Mouse (Mus musculus): ENCODE measurements at regions not wholly inside any gene's neighbourhood (a gene's known extent, or its start where the extent isn't known, plus 50 kb on each side); places are given as distances from the start of the nearest gene placed in this dataset.

DNA sequence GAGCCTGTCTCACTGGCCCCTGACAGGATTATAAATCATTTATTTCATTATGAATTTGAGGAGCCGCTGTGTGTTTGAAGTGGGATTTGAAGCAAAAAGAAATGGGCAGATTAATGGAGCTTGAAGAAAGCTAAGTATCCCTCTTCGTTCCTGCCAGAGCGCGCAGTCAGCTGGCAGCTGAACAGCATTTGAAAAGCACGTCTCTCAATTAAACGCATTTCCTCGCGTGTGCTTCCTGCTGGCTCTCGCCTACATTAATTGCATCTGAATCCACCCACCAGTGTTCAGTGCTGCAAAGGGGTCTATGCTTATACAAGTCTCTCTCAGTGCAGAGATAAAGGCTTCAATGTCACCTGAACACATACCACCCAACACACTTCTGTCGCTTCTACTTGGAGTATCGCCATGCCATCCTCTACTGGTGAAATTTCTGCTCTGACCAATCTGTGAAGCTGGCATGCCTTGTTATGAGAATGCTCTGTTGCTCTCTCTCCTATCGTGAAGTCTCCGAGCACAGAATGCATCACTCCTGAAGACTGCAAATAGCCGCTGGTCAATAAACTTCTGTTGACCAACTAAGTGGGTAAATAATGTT is 235.3 kb downstream of the Mycn start:
- in situ Hi-C loops (cut with MboI, MseI): no loop called here

DNA sequence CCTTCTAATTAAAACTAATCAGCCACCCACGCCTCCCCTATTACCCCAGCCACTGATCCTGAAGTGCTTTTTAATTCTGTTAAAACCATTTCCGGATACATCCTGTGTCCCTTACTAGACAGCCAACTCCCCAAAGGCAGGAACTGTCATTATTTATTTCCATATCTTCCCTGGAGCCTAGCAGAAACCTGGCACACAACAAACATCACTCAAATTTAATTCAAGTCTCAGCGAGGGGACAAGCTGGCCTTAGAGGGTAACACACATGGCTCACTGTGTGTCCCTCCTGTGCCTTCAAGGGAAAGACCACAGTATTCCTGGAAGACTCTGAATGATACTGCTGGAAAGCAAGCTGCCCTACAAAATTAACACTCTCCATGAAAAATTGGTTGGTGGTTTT is 240.0 kb downstream of the Mycn start:
- in situ Hi-C loops (cut with MboI, MseI): no loop called here

DNA sequence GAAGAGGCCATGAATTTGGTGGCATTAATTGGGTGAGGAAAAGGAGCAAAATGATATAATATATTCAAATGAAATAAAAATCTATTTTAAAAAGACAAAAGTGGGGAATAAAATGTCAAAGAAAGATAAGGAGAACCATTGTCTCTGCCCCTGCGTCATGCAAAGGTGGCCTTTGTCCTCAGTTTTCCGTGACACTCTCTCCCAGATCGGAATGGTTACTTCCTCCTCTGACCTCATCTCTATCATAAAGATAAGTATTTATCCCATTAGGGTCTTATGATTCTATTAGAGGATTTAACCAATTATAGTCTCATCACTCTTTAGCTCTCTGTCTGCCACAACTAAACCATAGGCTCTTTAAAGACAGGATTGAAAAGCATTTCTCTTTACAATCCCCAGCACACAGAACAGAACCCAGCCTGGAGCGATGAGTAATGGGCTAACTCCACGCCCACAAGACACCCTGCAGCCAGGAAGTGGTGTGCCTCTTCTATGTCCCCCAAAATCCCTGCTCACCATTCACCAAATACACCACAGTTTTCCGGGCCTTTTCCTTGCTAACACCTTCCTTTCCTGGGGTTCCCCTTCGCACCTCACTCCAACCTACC is 240.6 kb downstream of the Mycn start:
- in situ Hi-C loops (cut with MboI, MseI): no loop called here

DNA sequence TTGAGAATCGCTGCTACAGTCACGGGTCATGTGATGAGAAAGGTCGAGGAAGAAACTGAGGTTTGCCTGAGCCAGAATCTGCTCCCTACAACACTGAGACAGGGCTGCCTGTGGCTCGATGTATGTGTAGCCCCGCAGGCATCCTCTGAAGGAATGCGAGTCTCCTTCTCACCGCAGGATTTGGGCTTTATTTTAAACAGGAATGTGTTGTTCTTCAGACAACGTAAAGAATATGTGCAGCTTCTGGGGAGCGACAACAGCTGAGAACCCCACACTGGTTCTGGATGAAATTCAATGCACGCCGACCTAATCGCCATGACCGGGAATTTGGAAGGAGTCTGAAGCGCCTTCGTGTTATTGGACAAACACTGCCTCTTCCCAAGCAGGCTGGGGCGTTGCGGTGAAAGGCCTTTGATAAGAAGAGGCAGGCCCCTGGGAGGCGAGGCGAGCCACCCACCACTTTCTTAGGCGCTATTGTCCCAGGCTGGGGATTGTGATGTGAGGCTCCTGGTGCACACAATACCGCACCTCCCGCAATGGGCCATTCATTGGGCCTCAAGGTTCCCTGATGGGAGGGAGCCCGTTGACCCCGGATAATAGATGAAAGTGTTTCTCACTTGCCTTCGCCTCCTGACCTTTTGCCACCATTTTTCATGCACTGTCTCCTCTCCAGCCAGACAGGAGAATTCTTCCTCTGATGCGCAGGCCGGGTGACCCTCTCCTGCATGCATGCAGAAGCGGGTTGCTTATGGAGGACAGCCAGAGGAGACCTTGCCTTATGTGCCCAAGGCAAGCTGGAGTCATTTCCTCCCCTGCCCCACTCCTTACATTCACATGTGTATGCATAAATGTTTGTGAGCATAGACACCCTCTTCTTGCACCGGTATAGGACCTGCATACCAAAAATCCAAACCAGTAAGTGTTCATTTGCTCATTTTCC is 247.6 kb downstream of the Mycn start:
- in situ Hi-C loops (cut with MboI, MseI): no loop called here

DNA sequence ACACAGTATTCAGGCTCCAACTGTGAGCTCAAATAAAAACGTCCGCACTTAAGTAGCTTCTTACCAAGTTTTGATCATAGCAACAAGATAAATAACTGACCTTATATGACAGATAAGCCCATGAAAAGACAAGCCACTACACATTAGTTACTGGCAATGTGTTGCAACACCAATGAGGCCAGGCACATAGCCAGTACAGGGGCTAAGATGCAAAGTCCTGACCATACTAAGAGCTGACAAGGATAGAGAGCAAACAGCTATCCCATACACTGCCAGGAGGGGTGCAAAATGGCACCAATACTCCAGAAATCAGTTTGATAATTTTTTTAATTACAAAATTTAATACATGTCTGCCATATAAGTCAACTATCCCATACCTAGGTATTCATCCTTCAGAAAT is 254.3 kb downstream of the Mycn start:
- in situ Hi-C loops (cut with MboI, MseI): no loop called here

DNA sequence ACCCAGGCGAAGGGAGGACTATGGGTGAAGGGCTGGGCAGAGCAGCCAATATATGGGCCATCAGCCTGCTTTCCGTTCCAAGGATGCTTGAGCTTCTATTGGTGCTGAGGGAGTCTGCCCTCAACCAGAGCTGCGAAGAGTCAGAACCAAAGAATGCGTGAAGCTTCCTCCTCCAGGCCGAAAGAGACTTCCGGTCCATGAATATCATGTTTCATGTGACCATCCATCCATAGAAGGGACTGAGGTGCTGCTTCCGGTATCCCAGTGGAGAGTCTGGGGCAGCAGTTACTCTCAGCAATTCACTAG is 256.5 kb downstream of the Mycn start:
- in situ Hi-C loops (cut with MboI, MseI): no loop called here

DNA sequence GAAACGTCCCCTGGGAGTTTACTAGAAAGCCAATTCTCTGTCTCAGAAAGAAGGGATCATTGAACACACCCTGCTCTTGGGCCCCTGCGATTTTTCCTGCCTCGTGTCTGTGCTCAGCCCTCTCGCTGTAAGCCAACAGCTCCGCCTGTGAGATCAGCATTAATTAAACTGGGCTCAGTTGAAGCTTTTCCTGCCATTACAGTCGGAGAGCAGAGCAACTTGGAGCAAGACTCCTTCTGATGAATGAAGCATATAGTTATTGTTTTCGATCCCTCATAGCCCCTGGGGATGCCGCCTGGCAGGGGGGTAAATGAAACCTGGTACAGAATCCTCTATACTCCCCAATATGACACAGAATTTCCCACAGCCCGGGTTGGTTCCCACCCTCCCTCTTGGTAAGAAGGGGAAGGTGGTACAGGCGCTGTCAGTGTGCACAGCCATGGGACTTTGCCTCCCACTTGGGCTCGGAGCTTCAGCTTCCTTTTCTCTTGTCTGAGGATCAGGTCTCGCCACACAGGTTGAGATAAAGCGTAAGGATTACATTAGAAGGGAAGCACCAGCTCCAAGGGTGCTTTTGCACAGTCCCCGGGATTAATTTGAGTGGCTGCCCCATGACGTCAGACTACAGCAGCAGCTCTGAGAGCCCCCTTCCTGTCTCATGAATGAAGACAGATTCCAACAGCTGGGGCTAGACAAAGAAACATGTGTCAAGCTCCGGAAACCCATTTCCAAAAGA is 257.1 kb downstream of the Mycn start:
- in situ Hi-C loops (cut with MboI, MseI): no loop called here

DNA sequence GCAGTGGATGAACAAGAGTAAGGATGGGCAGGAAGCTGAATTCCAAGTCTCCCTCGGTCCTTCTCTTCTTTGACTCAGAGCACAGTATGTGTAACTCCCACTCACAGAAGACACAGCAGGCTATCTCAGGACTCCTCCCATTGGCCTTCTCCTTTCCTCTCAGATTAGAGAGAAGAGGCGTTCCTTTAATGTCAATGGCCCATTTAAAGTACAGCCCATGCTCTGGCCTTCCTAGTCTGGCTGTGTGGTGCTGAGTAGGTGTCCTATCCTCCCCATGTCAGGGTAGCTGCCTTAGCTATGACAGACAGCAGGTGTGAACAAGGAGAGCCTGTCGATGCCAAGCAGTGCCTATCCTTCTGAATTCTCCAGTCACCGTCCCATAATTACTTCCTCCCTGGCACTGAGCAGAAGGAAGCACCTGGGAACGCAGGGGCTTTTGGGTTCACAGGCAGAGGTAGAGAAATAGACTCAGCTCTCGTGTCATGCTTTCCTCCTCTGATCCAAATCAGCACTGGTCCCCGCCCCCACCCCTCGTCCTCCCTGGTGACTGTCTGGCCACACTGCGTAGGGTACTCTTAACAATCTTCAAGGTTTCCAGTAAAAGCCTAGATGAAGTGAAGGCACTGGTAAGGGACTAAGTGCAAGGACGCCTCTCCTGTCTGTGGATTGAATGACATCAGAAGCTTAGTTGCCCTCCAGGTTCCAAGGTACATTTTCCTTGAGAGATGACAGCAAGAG is 257.8 kb downstream of the Mycn start:
- in situ Hi-C loops (cut with MboI, MseI): no loop called here

DNA sequence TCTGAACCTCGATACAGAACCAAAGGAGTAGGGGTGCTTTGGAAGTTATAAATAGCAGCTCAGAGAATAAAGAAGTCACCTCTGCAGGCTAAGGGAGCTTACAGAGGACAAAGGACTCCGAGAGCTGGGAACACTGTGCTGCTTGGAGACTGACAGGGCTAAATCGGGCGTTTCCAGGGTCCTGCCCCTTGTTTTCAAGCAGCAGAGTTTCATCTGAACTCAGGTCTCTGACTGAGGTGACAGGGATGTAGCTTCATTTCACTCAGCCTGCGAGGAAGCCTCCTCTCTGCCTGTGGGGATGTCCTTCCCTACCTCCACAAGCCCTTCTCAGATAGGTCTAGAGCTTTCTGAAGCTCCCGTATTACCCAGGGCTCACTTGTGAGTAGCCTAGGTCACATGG is 260.6 kb downstream of the Mycn start:
- in situ Hi-C loops (cut with MboI, MseI): no loop called here

DNA sequence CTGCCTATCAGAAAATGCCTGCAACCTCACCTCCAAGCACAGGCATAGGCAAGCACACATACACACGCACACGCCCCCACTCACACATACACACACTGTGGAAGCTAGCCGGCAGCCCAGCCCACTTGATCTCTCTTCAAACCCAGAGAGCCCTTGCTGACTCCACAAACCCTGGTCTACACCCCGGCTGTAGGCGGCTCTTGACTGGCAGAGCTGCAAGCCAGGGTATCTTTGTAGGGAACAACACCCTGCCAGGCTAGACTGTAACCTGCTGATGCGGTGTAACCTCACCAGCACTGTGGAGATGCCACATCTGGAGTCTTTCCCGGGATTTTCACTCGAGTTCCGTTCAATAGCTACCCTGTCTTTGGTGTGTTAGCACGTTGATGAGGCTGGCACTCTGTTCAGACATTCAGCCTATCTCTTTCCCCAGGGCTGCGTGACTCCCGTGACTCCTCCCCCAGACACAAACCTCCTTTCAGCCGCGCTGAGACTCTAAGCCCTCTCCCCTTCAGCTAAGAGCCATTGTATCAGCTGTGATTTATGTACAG is 261.3 kb downstream of the Mycn start:
- in situ Hi-C loops (cut with MboI, MseI): no loop called here

DNA sequence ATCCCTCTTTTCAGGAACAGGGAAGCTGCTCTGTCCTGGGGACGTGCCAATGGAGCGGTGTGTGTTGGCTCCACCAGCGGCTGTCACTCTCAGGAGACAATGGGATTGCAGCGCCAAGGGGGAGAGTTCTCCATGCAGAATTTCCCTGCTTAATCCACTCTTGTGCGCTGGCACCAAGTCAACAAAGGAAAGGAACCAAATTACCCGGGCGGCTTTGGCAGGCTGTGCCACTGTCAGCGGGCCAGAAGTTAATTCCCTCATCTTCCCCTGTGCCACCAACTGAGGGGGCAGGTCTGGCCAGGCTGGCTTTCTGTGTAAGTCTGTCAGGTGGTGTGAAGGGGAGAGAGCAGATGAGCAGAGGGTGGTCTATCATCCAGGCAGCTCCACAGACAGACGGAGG is 265.0 kb downstream of the Mycn start:
- in situ Hi-C loops (cut with MboI, MseI): no loop called here

DNA sequence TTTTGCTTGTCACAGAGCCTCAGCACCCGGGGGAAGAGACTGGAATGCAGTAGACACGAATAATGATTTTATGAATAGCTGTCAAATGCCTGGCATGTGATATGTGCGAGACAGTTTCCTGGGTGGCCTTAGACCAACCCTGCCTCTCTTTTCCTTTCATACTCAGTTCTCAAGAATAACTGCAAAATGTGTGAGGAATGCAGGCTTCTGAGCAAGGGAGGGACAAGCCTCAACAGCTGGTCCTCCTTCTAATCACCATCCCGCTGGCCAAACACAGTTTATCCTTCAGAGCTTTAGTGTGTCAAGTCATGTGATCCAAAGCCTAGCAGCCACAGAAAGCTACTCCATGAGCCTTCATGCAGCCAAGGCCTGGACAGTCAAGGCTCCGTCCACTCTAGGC is 271.8 kb downstream of the Mycn start:
- in situ Hi-C loops (cut with MboI, MseI): no loop called here

DNA sequence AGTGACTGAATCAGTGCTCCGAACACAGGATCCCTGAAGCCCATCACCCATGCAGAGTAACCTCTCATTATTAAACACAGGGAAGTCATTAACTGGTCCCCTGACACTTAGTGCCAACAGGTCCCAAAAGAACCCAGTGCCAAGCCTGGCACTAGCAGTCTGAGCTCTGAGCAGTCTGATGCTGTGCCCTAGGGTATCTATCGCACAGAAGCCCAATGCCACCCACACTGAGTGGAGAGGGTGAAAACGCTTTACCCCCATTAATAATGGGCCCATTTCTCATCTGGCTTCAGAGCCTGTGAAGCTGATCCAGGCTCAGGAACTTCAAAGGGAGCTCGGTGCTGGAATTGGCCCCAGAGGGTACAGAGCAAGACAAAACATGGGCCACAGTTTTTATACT is 272.8 kb downstream of the Mycn start:
- in situ Hi-C loops (cut with MboI, MseI): no loop called here

DNA sequence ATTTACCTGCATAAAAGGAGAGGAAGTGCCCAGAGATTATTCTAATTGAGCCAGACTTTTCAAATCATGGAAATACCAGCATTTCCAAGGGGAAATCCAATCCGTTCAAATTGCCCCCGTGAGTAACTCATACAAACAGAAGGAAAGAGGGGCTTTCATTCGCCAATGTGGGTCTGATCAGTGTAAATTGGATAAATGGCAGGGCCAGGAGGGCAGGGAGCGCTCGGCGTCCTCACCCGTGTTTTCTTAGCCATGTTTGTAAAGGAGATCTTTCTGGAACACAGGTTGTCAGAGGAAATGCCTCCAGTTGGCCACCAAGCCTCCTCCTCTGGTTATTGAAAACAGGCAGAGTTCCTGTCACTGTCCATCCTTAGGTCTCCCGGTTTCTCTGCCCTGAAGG is 286.1 kb downstream of the Mycn start:
- in situ Hi-C loops (cut with MboI, MseI): no loop called here

DNA sequence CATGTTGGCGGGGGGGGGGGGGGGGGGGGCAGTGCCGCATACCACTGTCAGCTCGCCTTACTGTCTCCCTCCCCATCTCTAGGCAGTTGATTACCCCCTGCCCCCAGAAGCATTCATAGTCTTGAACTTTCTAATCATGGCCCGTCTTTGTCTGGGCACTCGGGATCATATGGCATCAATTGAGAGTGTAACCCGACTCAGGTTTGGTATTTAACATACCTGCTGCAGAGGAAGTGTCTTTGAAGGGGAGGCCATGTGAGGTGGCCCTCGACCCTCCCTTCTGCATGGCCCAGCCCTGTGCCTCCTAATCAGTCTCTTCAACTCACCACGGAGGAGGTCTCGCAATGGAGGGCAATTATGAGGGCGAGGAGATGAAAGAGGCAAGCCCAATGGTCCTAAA is 286.5 kb downstream of the Mycn start:
- in situ Hi-C loops (cut with MboI, MseI): no loop called here

DNA sequence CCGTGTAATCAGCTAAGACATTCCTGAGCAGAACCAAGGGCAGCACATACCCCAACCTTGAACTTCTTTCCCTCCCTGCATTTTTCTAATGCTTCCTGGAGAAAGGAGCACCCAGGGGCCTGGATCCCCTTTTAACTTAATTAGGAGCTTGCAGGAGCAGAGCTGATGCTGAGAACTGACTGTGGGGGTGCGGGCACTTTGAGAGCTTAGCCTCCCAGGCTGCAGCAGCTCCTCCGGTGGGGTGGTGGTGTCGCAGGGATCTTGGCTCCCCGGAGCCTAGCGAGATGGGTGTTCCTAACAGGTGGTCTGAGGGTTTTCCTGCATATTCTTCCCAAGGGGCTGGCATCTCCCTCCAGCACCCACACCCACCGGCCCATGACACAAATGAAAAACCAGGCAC is 289.4 kb downstream of the Mycn start:
- in situ Hi-C loops (cut with MboI, MseI): no loop called here

DNA sequence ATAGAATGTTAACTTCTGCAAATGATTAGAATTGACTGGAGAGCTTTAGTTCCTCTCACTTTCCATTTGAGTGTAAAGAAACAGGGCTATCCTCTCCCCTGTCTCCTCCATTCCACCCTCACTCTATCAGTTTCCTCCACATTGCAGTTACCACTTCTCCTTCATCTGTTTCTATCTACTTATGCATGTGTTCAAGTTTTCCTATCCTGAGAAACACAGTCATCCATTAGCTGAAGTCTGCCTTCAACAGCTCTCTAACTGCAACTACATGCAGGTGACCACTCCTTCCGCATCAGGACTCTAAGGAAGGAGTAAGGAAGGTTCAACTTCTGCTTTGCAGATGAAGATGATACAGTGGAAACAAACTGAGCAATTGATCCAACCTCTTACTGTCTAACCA is 291.4 kb downstream of the Mycn start:
- in situ Hi-C loops (cut with MboI, MseI): no loop called here

DNA sequence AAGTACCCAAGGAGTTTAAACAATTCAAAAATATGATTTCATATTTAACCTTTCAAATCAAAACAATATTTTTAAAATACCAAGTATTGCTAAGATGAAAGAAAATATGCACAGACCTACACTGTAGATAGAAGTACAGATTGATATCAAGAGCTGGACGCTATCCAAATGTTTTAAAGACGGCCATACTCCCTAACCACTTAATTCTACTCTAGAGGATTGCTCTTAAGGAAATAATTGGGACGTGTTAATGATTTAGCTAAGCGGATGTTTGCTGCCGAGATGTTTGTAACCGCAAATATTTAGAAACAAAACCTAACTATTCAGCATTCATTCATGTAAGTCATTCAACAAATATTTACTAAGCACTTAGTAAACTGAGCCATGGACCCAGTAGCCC is 294.2 kb downstream of the Mycn start:
- in situ Hi-C loops (cut with MboI, MseI): no loop called here

DNA sequence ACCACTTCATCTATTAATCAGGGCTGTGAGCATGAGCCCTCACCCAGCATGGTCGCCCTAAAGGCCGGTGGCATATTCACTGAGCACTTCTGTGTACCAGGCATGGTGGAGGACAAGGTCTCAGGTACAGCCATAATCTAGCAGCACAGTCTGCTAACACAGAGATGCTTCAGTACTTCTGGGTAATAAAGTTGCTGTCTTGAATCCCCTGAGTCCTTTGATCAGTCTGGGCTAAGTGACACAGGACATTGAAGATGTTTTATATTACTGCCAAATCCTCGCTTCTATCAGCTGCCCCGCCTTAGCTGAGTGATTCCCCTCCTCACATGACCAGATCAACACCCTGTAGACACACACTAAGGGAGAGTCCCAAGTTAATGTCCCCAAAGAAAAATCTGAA is 296.5 kb downstream of the Mycn start:
- in situ Hi-C loops (cut with MboI, MseI): no loop called here

DNA sequence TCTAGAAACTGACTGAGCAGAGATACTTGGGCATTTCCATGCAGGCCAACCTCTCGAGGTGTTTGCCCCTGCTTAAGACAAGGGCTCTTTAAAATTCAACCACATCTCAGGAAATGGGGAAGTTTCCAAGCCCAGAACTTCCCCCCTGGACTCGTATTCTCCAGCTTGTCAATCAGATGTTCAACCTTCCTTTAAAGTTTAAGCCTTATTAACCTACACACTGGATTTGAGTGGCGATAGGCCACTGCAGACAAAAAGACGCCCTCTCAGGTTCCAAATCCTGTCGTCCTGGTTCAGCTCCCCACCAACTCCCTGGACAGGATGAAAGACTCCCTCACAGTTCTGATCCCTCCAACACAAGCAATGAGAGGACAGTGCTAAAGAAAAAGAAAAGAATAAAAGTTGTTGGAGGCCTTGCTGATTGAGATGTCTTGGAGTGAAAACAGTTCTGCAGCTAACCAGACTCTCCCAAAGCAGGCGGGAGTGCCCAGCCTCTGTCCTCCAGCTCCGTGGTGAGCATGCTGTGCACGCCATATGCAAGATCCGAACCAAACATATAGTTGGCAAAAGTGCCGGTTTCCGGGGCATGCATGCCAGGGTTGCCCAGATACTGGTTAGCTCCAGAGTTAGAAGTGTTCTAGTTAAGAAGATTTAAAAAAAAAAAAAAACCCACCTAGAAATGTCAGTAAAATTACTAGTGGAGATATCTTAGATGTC is 298.3 kb downstream of the Mycn start:
- in situ Hi-C loops (cut with MboI, MseI): no loop called here

DNA sequence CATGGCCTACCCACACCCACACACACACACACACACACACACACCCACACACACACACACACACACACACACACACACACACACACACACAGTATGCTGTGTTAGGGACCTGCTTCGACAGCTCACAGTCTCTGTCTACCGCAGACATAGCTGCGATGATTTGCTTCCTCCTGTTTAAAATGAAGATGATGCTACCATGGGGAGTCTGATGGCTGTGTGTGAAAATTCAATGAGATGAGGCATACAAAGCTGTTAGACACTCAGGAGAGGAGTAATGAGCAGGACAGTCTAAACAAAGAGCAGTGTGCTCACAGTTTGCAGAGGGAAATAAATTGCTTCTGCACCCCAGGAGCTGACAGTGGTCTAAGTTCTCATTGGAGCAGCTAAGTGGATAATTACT is 306.4 kb downstream of the Mycn start:
- in situ Hi-C loops (cut with MboI, MseI): no loop called here
